Mouse (Mus musculus): Measurements from ENCODE around the gene Dock2. TPM values are rescaled to one million over a fixed set of nuclear protein-coding genes. Genes with fewer than 3 reads are reported as not detected.

The Dock2 gene
- total and polyA plus RNA-seq, 2 experiments from 2014 or later: 0.33 to 3.1 TPM

GRCm38 (mm10) chr11:34377649-34378048 is 406.0 kb downstream of the Dock2 start:
- ATAC-seq (ENCODE audit: insufficient read depth, low read depth) (no peak), DNase-seq (ENCODE audit: low spot score) (no peak)
- no peaks in the 10 kb centered on the region for H3K27me3 ChIP-seq (ENCODE audit: control insufficient read depth, insufficient read depth, low read length)
- H3K4me3 ChIP-seq (ENCODE audit: low read depth, low read length): no peak overlapping the region
- WGBS: 80% methylated on average over 6 of the region's 6 CpGs
- no peaks in the 10 kb centered on the region for H3K4me1 ChIP-seq (ENCODE audit: control insufficient read depth, insufficient read depth)
- no peak overlapping the region for H3K9ac ChIP-seq (replicated peaks; ENCODE audit: low read depth, low read length)
- no peak for TF ChIP-seq CTCF (IDR thresholded peaks at IDR 0.05; ENCODE audit: low read depth)
- TF ChIP-seq EP300 (IDR thresholded peaks at IDR 0.05; ENCODE audit: low read depth): no peak
- H3K36me3 ChIP-seq (replicated peaks; ENCODE audit: control insufficient read depth, insufficient read depth, low read length): no peaks in the 10 kb centered on the region
- H3K4me2 ChIP-seq (ENCODE audit: low read depth, low read length): no peak overlapping the region
- no peak overlapping the region for H3K27ac ChIP-seq (ENCODE audit: low read depth)
- no peaks in the 10 kb centered on the region for H3K9me3 ChIP-seq (replicated peaks; ENCODE audit: control insufficient read depth, low read length)

- Histone ChIP-seq H3K9ac (replicated peaks; ENCODE audit: low read depth, low read length) (no peak overlapping the region), H3K36me3 (replicated peaks; ENCODE audit: control insufficient read depth, insufficient read depth, low read length) (no peaks in the 10 kb centered on the region), H3K4me2 (ENCODE audit: low read depth, low read length) (no peak overlapping the region), H3K4me3 (ENCODE audit: low read depth, low read length) (no peak overlapping the region), H3K4me1 (ENCODE audit: control insufficient read depth, insufficient read depth) (no peaks in the 10 kb centered on the region), H3K27ac (ENCODE audit: low read depth) (no peak overlapping the region), H3K27me3 (ENCODE audit: control insufficient read depth, insufficient read depth, low read length) (no peaks in the 10 kb centered on the region), H3K9me3 (replicated peaks; ENCODE audit: control insufficient read depth, low read length) (no peaks in the 10 kb centered on the region)
- TF ChIP-seq EP300 (IDR thresholded peaks at IDR 0.05; ENCODE audit: low read depth) (no peak), CTCF (IDR thresholded peaks at IDR 0.05; ENCODE audit: low read depth) (no peak)
- no peak for DNase-seq (ENCODE audit: low spot score)
- ATAC-seq (ENCODE audit: insufficient read depth, low read depth): no peak
- 39% methylated on average over 1 of the region's 1 CpGs for WGBS
These were observed 408.1 kb downstream of the Dock2 start for GRCm38 (mm10) chr11:34375557-34375956.

GRCm38 (mm10) chr11:34372224-34372623 is 411.5 kb downstream of the Dock2 start:
- no peak for ATAC-seq (ENCODE audit: insufficient read depth, low read depth)
- WGBS: 55% methylated on average over 4 of the region's 4 CpGs
- Histone ChIP-seq H3K4me2 (ENCODE audit: low read depth, low read length) (no peak overlapping the region), H3K4me1 (ENCODE audit: control insufficient read depth, insufficient read depth) (no peaks in the 10 kb centered on the region), H3K27me3 (ENCODE audit: control insufficient read depth, insufficient read depth, low read length) (no peaks in the 10 kb centered on the region), H3K9ac (replicated peaks; ENCODE audit: low read depth, low read length) (no peak overlapping the region), H3K27ac (ENCODE audit: low read depth) (no peak overlapping the region), H3K4me3 (ENCODE audit: low read depth, low read length) (no peak overlapping the region), H3K9me3 (replicated peaks; ENCODE audit: control insufficient read depth, low read length) (no peaks in the 10 kb centered on the region), H3K36me3 (replicated peaks; ENCODE audit: control insufficient read depth, insufficient read depth, low read length) (no peaks in the 10 kb centered on the region)
- TF ChIP-seq CTCF (IDR thresholded peaks at IDR 0.05; ENCODE audit: low read depth) (no peak), EP300 (IDR thresholded peaks at IDR 0.05; ENCODE audit: low read depth) (no peak)
- DNase-seq (ENCODE audit: low spot score): no peak

- Histone ChIP-seq H3K27ac (ENCODE audit: low read depth) (no peak overlapping the region), H3K4me3 (ENCODE audit: low read depth, low read length) (no peak overlapping the region), H3K4me1 (ENCODE audit: control insufficient read depth, insufficient read depth) (no peaks in the 10 kb centered on the region), H3K9ac (replicated peaks; ENCODE audit: low read depth, low read length) (no peak overlapping the region), H3K9me3 (replicated peaks; ENCODE audit: control insufficient read depth, low read length) (no peaks in the 10 kb centered on the region), H3K27me3 (ENCODE audit: control insufficient read depth, insufficient read depth, low read length) (no peaks in the 10 kb centered on the region), H3K36me3 (replicated peaks; ENCODE audit: control insufficient read depth, insufficient read depth, low read length) (no peaks in the 10 kb centered on the region), H3K4me2 (ENCODE audit: low read depth, low read length) (no peak overlapping the region)
- 59% methylated on average over 2 of the region's 2 CpGs for WGBS
- TF ChIP-seq CTCF (IDR thresholded peaks at IDR 0.05; ENCODE audit: low read depth) (no peak), EP300 (IDR thresholded peaks at IDR 0.05; ENCODE audit: low read depth) (no peak)
- DNase-seq (ENCODE audit: low spot score): no peak
- ATAC-seq (ENCODE audit: insufficient read depth, low read depth): no peak
These were observed 427.6 kb downstream of the Dock2 start for GRCm38 (mm10) chr11:34356109-34356508.

- H3K9me3 ChIP-seq (replicated peaks; ENCODE audit: control insufficient read depth, low read length): no peaks in the 10 kb centered on the region
- H3K27ac ChIP-seq (ENCODE audit: low read depth): no peak overlapping the region
- H3K27me3 ChIP-seq (ENCODE audit: control insufficient read depth, insufficient read depth, low read length): no peaks in the 10 kb centered on the region
- WGBS: 50% methylated on average over 12 of the region's 12 CpGs
- H3K4me3 ChIP-seq (ENCODE audit: low read depth, low read length): no peak overlapping the region
- DNase-seq (ENCODE audit: low spot score) (no peak), ATAC-seq (ENCODE audit: insufficient read depth, low read depth) (no peak)
- no peaks in the 10 kb centered on the region for H3K36me3 ChIP-seq (replicated peaks; ENCODE audit: control insufficient read depth, insufficient read depth, low read length)
- no peak overlapping the region for H3K9ac ChIP-seq (replicated peaks; ENCODE audit: low read depth, low read length)
- no peak overlapping the region for H3K4me2 ChIP-seq (ENCODE audit: low read depth, low read length)
- no peak for TF ChIP-seq EP300 (IDR thresholded peaks at IDR 0.05; ENCODE audit: low read depth)
- TF ChIP-seq CTCF (IDR thresholded peaks at IDR 0.05; ENCODE audit: low read depth): no peak
- no peaks in the 10 kb centered on the region for H3K4me1 ChIP-seq (ENCODE audit: control insufficient read depth, insufficient read depth)
These were observed 428.3 kb downstream of the Dock2 start for GRCm38 (mm10) chr11:34355406-34355805.

- DNase-seq (ENCODE audit: low spot score) (no peak), ATAC-seq (ENCODE audit: insufficient read depth, low read depth) (no peak)
- Histone ChIP-seq H3K4me1 (ENCODE audit: control insufficient read depth, insufficient read depth) (peaks cover 4% of the 10 kb centered on the region; the same call in 1 of the 2 replicates), H3K36me3 (replicated peaks; ENCODE audit: control insufficient read depth, insufficient read depth, low read length) (no peaks in the 10 kb centered on the region), H3K9me3 (replicated peaks; ENCODE audit: control insufficient read depth, low read length) (no peaks in the 10 kb centered on the region), H3K9ac (replicated peaks; ENCODE audit: low read depth, low read length) (no peak overlapping the region), H3K27me3 (ENCODE audit: control insufficient read depth, insufficient read depth, low read length) (no peaks in the 10 kb centered on the region), H3K4me3 (ENCODE audit: low read depth, low read length) (no peak overlapping the region), H3K4me2 (ENCODE audit: low read depth, low read length) (no peak overlapping the region), H3K27ac (ENCODE audit: low read depth) (no peak overlapping the region)
- TF ChIP-seq EP300 (IDR thresholded peaks at IDR 0.05; ENCODE audit: low read depth) (no peak), CTCF (IDR thresholded peaks at IDR 0.05; ENCODE audit: low read depth) (no peak)
- 85% methylated on average over 10 of the region's 10 CpGs for WGBS
These were observed 434.1 kb downstream of the Dock2 start for GRCm38 (mm10) chr11:34349453-34350056.
